Mouse (Mus musculus) hindbrain, embryonic 13.5 days (tissue): ENCODE measurements at regions not wholly inside any gene's neighbourhood (a gene's known extent, or its start where the extent isn't known, plus 50 kb on each side); places are given as distances from the start of the nearest gene placed in this dataset.

ENCODE experiments used
- ATAC-seq: fragments of 200-750 bp; cut with Nextera tagmentation; 2 replicates; pipeline ENCODE4 v1.8.0; 2017; ENCODE audit warnings: moderate TSS enrichment; ENCODE audit not compliant: low FRiP score
- H3K27ac ChIP-seq: fragments of 300-500 bp; sonication (generic); 2 replicates; pipeline ENCODE4 v1.5.1; 2015; ENCODE audit warnings: inconsistent platforms, mild to moderate bottlenecking, moderate library complexity
- H3K27me3 ChIP-seq: fragments of 300-500 bp; sonication (generic); 2 replicates; pipeline ENCODE4 v1.6.1; 2015; ENCODE audit warnings: mild to moderate bottlenecking, inconsistent platforms
- H3K36me3 ChIP-seq: fragments of 300-500 bp; sonication (generic); 2 replicates; pipeline ENCODE4 v1.6.1; 2015; ENCODE audit warnings: mild to moderate bottlenecking, inconsistent platforms
- H3K4me1 ChIP-seq: fragments of 300-500 bp; sonication (generic); replicated peaks from 2 replicates; pipeline ENCODE4 v1.6.1; 2015; ENCODE audit warnings: inconsistent platforms
- H3K4me2 ChIP-seq: fragments of 300-500 bp; sonication (generic); 2 replicates; pipeline ENCODE4 v1.6.1; 2015; ENCODE audit warnings: inconsistent platforms, mild to moderate bottlenecking, moderate library complexity
- H3K4me3 ChIP-seq: fragments of 300-500 bp; sonication (generic); 2 replicates; pipeline ENCODE4 v1.5.1; 2015; ENCODE audit warnings: mild to moderate bottlenecking, inconsistent platforms
- H3K9ac ChIP-seq: fragments of 300-500 bp; sonication (generic); 2 replicates; pipeline ENCODE4 v1.6.1; 2015; ENCODE audit warnings: mild to moderate bottlenecking, inconsistent platforms
- H3K9me3 ChIP-seq: fragments of 300-500 bp; sonication (generic); 2 replicates; pipeline ENCODE4 v1.6.1; 2016; ENCODE audit warnings: inconsistent platforms
- WGBS: fragments of 180-500 bp; shearing (Covaris S2); methylation state at CpG from one replicate; pipeline ENCODE4 v1.1.7; 2015; 5-methylcytosine and 5-hydroxymethylcytosine counted together

DNA sequence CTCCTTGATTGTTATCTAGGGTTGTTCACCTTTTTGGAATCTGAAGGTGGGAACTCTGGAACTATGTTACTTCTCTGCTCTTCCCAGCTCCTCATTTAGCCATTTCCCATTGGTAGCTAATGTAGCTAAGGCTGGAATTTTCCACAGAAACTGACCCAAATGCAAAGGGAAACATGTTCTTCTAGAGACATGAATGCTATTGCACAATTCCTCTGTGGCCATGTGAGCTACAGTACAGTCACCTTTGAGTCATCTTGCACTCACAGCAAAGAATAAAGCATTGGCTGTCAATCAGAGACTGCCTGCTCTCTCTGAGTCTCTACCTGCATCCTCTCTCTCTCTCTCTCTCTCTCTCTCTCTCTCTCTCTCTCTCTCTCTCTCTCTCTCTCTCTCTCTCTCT, 378.1 kb downstream of the Dcdc2c start:
- Histone ChIP-seq H3K9ac (no peak overlapping the region), H3K4me3 (no peak overlapping the region), H3K27me3 (no peaks in the 10 kb centered on the region), H3K9me3 (no peaks in the 10 kb centered on the region), H3K4me2 (no peak overlapping the region), H3K36me3 (no peaks in the 10 kb centered on the region), H3K27ac (no peak overlapping the region), H3K4me1 (no peaks in the 10 kb centered on the region)
- ATAC-seq = no peak

DNA sequence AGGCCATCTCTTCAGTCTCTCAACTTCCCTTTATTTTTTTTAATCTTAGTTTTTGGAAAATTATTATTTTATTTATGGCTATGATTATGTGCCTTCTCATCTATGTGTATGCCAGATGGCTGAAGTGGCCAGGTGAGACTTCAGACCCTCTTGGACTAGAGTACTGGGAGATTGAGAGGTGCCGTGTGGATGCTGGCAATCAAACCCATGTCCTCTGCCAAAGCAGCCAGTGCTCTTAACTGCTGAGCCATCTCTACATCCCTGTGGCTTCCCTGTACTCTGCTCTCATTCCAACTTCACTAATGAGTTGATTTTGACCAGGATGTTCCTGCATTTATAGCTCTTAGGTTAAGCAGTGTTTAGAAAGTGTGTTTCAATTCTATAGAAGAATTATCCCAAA, 393.4 kb downstream of the Dcdc2c start:
- WGBS = 90% methylated on average over 1 of the region's 1 CpGs
- H3K36me3 ChIP-seq = no peaks in the 10 kb centered on the region
- H3K27ac ChIP-seq = no peak overlapping the region
- no peaks in the 10 kb centered on the region for H3K4me1 ChIP-seq
- H3K4me2 ChIP-seq = no peak overlapping the region
- no peak overlapping the region for H3K4me3 ChIP-seq
- no peak for ATAC-seq
- H3K9ac ChIP-seq = no peak overlapping the region
- H3K27me3 ChIP-seq = no peaks in the 10 kb centered on the region
- H3K9me3 ChIP-seq = no peaks in the 10 kb centered on the region

DNA sequence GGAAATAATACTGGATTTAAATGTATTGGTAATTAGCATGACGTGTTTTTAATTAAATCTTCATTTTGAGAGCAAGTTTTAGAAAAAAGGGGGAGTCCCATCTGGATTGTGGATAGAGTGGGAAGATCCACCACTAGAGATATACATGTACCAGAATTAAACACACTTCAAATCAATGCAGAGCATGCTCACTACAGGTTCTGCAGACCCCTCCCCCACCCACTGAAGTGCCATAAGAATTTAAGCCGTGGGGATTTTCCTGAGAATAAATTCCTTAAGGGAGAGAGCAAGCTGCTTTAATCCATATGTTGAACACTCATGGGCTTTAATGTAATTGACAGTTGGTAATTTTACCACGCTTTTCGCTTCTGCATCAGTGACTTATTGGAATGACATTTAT, 401.4 kb downstream of the Dcdc2c start:
- H3K27ac ChIP-seq = no peak overlapping the region
- H3K9me3 ChIP-seq = no peaks in the 10 kb centered on the region
- ATAC-seq = no peak
- no peak overlapping the region for H3K4me2 ChIP-seq
- no peaks in the 10 kb centered on the region for H3K36me3 ChIP-seq
- H3K4me1 ChIP-seq = no peaks in the 10 kb centered on the region
- no peaks in the 10 kb centered on the region for H3K27me3 ChIP-seq
- no peak overlapping the region for H3K9ac ChIP-seq
- H3K4me3 ChIP-seq = no peak overlapping the region
- 61% methylated on average over 4 of the region's 4 CpGs for WGBS

- WGBS = 64% methylated on average over 4 of the region's 4 CpGs
- no peak for ATAC-seq
- H3K9ac ChIP-seq = no peak overlapping the region
- H3K36me3 ChIP-seq = no peaks in the 10 kb centered on the region
- H3K4me3 ChIP-seq = no peak overlapping the region
- H3K4me2 ChIP-seq = no peak overlapping the region
- no peaks in the 10 kb centered on the region for H3K27me3 ChIP-seq
- H3K27ac ChIP-seq = no peak overlapping the region
- peaks cover 9% of the 10 kb centered on the region for H3K4me1 ChIP-seq
- H3K9me3 ChIP-seq = no peaks in the 10 kb centered on the region
These were observed 416.2 kb downstream of the Dcdc2c start for GRCm38 (mm10) chr12:28135810-28136592.

GRCm38 (mm10) chr12:28122766-28123165, 429.4 kb downstream of the Dcdc2c start:
- Histone ChIP-seq H3K27ac (no peak overlapping the region), H3K36me3 (no peaks in the 10 kb centered on the region), H3K4me2 (no peak overlapping the region), H3K4me3 (no peak overlapping the region), H3K4me1 (no peaks in the 10 kb centered on the region), H3K9ac (no peak overlapping the region), H3K9me3 (no peaks in the 10 kb centered on the region), H3K27me3 (no peaks in the 10 kb centered on the region)
- ATAC-seq = no peak
- WGBS = 74% methylated on average over 9 of the region's 9 CpGs

GRCm38 (mm10) chr12:28120106-28120505, 432.1 kb downstream of the Dcdc2c start:
- Histone ChIP-seq H3K4me1 (no peaks in the 10 kb centered on the region), H3K27me3 (no peaks in the 10 kb centered on the region), H3K27ac (no peak overlapping the region), H3K4me2 (no peak overlapping the region), H3K36me3 (no peaks in the 10 kb centered on the region), H3K4me3 (no peak overlapping the region), H3K9ac (no peak overlapping the region), H3K9me3 (no peaks in the 10 kb centered on the region)
- 89% methylated on average over 3 of the region's 3 CpGs for WGBS
- no peak for ATAC-seq

DNA sequence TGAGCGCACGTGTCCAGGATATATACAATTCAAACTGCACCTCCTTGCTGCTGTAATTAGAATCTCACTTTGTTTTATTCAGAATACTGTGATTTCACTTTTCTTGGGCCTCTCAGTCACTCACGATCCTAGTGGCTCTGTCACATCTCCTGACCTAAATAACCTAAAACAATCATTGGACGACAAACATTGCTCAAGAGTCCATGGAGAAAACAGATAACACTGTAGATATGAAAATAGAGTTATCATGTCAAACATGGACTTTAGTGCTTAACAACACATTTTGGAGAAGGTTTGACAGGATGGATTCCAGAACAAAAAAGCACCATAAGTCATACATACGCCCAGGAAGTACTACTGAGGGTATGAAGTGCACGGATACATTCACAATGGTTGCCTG, 461.5 kb downstream of the Dcdc2c start:
- H3K9ac ChIP-seq = no peak overlapping the region

GRCm38 (mm10) chr12:28085460-28085859, 466.7 kb downstream of the Dcdc2c start:
- Histone ChIP-seq H3K4me2 (no peak overlapping the region), H3K27ac (peak overlapping the region; percentile 36; the same call in 1 of the 2 replicates), H3K27me3 (no peaks in the 10 kb centered on the region), H3K4me3 (no peak overlapping the region), H3K9me3 (no peaks in the 10 kb centered on the region), H3K9ac (no peak overlapping the region), H3K4me1 (0 out of 2 replicates have a peak, but pooled peaks cover 3% of the 10 kb centered on the region), H3K36me3 (no peaks in the 10 kb centered on the region)
- 55% methylated on average over 4 of the region's 4 CpGs for WGBS
- ATAC-seq = 0 out of 2 replicates have a peak, but pooled peaks have one; percentile 61

More for the DNA sequence above, 461.5 kb downstream of the Dcdc2c start:
- H3K9me3 ChIP-seq = no peaks in the 10 kb centered on the region
- 94% methylated on average over 6 of the region's 6 CpGs for WGBS
- no peaks in the 10 kb centered on the region for H3K36me3 ChIP-seq
- 0 out of 2 replicates have a peak, but pooled peaks cover 1% of the 10 kb centered on the region for H3K4me1 ChIP-seq
- H3K27me3 ChIP-seq = no peaks in the 10 kb centered on the region
- H3K4me3 ChIP-seq = no peak overlapping the region
- no peak overlapping the region for H3K4me2 ChIP-seq
- no peak for ATAC-seq
- no peak overlapping the region for H3K27ac ChIP-seq

GRCm38 (mm10) chr12:28076606-28077005, 475.6 kb downstream of the Dcdc2c start:
- Histone ChIP-seq H3K27me3 (no peaks in the 10 kb centered on the region), H3K36me3 (no peaks in the 10 kb centered on the region), H3K4me3 (no peak overlapping the region), H3K9ac (no peak overlapping the region), H3K27ac (no peak overlapping the region), H3K9me3 (no peaks in the 10 kb centered on the region), H3K4me2 (no peak overlapping the region), H3K4me1 (no peaks in the 10 kb centered on the region)
- no peak for ATAC-seq
- WGBS = 84% methylated on average over 3 of the region's 3 CpGs

DNA sequence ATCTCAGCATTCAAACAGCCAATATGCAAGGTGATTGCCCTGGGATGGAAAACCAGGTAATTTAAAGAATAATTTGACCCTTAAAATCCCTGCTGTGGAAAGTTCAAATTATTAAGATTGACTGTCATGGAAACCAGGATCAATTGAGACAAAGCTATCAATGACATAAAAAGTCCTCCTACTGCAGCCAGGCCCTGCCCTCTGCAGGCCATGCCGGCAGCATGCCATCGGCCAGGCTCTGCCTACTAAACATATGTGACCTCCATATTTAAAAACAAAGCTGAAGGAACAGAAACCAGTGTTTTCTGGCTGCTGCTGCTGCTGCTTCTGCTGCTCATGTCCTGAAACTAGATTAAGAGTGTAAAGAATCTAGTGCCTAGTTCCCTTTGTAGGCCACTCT, 483.6 kb downstream of the Dcdc2c start:
- H3K4me3 ChIP-seq = no peak overlapping the region
- no peak overlapping the region for H3K9ac ChIP-seq
- no peaks in the 10 kb centered on the region for H3K4me1 ChIP-seq
- no peak overlapping the region for H3K27ac ChIP-seq
- ATAC-seq = no peak
- no peaks in the 10 kb centered on the region for H3K9me3 ChIP-seq
- WGBS = 31% methylated on average over 2 of the region's 2 CpGs
- no peak overlapping the region for H3K4me2 ChIP-seq
- H3K36me3 ChIP-seq = no peaks in the 10 kb centered on the region
- no peaks in the 10 kb centered on the region for H3K27me3 ChIP-seq

- 62% methylated on average over 6 of the region's 6 CpGs for WGBS
- peaks cover 18% of the 10 kb centered on the region for H3K4me1 ChIP-seq
- no peak overlapping the region for H3K4me3 ChIP-seq
- H3K27me3 ChIP-seq = no peaks in the 10 kb centered on the region
- no peak for ATAC-seq
- H3K27ac ChIP-seq = no peak overlapping the region
- no peak overlapping the region for H3K4me2 ChIP-seq
- H3K9me3 ChIP-seq = no peaks in the 10 kb centered on the region
- no peak overlapping the region for H3K9ac ChIP-seq
- H3K36me3 ChIP-seq = no peaks in the 10 kb centered on the region
These were observed 491.9 kb downstream of the Dcdc2c start for GRCm38 (mm10) chr12:28060281-28060680.

GRCm38 (mm10) chr12:28055518-28056280, 496.5 kb downstream of the Dcdc2c start:
- Histone ChIP-seq H3K9ac (no peak overlapping the region), H3K4me3 (no peak overlapping the region), H3K9me3 (no peaks in the 10 kb centered on the region), H3K4me1 (peaks cover 22% of the 10 kb centered on the region), H3K4me2 (no peak overlapping the region), H3K36me3 (no peaks in the 10 kb centered on the region), H3K27ac (peak overlapping the region; percentile 70), H3K27me3 (no peaks in the 10 kb centered on the region)
- WGBS = 16% methylated on average over 4 of the region's 4 CpGs
- peak; percentile 96 for ATAC-seq

GRCm38 (mm10) chr12:28054444-28054843, 497.8 kb downstream of the Dcdc2c start:
- Histone ChIP-seq H3K36me3 (no peaks in the 10 kb centered on the region), H3K4me3 (no peak overlapping the region), H3K9ac (no peak overlapping the region), H3K4me2 (no peak overlapping the region), H3K9me3 (no peaks in the 10 kb centered on the region), H3K4me1 (peaks cover 13% of the 10 kb centered on the region), H3K27ac (no peak overlapping the region), H3K27me3 (no peaks in the 10 kb centered on the region)
- WGBS = 91% methylated on average over 11 of the region's 11 CpGs
- no peak for ATAC-seq
